Mouse (Mus musculus): Measurements from ENCODE around the gene Sema4a. TPM values are rescaled to one million over a fixed set of nuclear protein-coding genes. Genes with fewer than 3 reads are reported as not detected.

The Sema4a gene
- polyA plus RNA-seq, 1 experiment from 2014 or later, result 13.6 TPM

DNA sequence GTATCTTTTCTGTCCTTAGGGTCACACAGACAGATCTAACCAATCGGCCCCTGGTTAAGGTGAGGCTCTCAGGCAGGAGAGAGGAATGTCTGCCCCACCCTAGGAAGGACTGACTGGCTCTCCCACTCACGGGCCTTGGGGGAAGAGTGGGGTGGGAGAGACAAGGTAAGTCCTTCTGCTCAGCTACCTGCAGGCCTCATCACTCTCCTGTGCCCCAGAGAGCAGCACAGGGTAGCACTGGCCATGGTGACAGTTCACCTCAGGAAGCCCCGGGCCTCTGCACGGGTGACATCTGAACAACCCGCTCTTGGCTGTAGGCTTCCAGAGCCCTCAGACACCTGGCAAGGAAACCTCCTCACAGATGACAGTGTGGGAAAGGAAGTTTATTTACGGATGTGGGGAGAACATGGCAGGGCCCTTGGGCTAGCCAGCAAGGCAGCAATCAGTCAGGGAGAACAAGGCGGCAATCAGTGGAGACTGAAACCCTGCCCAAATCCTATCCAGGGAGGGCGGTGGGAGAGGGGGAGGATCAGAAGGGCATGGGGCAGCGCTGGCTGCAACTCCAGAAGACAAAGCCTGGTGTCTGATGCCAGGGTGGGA, 67.1 kb downstream of the Sema4a start:
- Histone ChIP-seq H3K9ac (no peak overlapping the region), H3K36me3 (peaks cover 15% of the 10 kb centered on the region), H3K4me3 (no peak overlapping the region), H3K27me3 (replicated peaks) (no peaks in the 10 kb centered on the region), H3K9me3 (no peaks in the 10 kb centered on the region), H3K27ac (no peak overlapping the region), H3K4me1 (0 out of 2 replicates have a peak, but pooled peaks cover 3% of the 10 kb centered on the region), H3K4me2 (replicated peaks) (no peak overlapping the region)
- ATAC-seq (ENCODE audit: low FRiP score, low read depth), result no peak
- WGBS, result 88% methylated on average over 9 of the region's 9 CpGs

Small RNA genes lying within 50 kb of the gene (microRNA-seq; reads per million reads assigned to microRNA genes)
- gene Mir7011, result not detected

Other genes starting within 250 kb of the Sema4a start
- 0.32 and 0.79 TPM in 2 replicates for gene Rhbg, start 206.5 kb downstream of the Sema4a start, polyA plus RNA-seq (2016; fragmentation: Nextera tagmentation; extraction: Ambion mirVana)
- gene Gm38392, start 174.0 kb downstream of the Sema4a start, polyA plus RNA-seq (2016; fragmentation: Nextera tagmentation; extraction: Ambion mirVana), result 0.27 TPM in 1 of 2 replicates, not detected in the other
- 9.4 and 12.9 TPM in 2 replicates for gene Tsacc, start 164.2 kb downstream of the Sema4a start, polyA plus RNA-seq (2016; fragmentation: Nextera tagmentation; extraction: Ambion mirVana)
- 593 and 606 TPM in 2 replicates for gene Cct3, start 164.1 kb downstream of the Sema4a start, polyA plus RNA-seq (2016; fragmentation: Nextera tagmentation; extraction: Ambion mirVana)
- gene Glmp, start 136.2 kb downstream of the Sema4a start, polyA plus RNA-seq (2016; fragmentation: Nextera tagmentation; extraction: Ambion mirVana), result 116 and 131 TPM in 2 replicates
- 1.6 and 2.0 TPM in 2 replicates for gene Tmem79, start 125.0 kb downstream of the Sema4a start, polyA plus RNA-seq (2016; fragmentation: Nextera tagmentation; extraction: Ambion mirVana)
- 78.4 and 80.5 TPM in 2 replicates for gene Smg5, start 124.9 kb downstream of the Sema4a start, polyA plus RNA-seq (2016; fragmentation: Nextera tagmentation; extraction: Ambion mirVana)
- 2.0 and 2.3 TPM in 2 replicates for gene Paqr6, start 96.6 kb downstream of the Sema4a start, polyA plus RNA-seq (2016; fragmentation: Nextera tagmentation; extraction: Ambion mirVana)
- gene Bglap3, start 88.4 kb downstream of the Sema4a start, polyA plus RNA-seq (2016; fragmentation: Nextera tagmentation; extraction: Ambion mirVana), result not detected in 2 replicates
- not detected in 2 replicates for gene Bglap2, start 82.5 kb downstream of the Sema4a start, polyA plus RNA-seq (2016; fragmentation: Nextera tagmentation; extraction: Ambion mirVana)
- not detected in 2 replicates for gene Bglap, start 76.7 kb downstream of the Sema4a start, polyA plus RNA-seq (2016; fragmentation: Nextera tagmentation; extraction: Ambion mirVana)
- gene Pmf1, start 50.9 kb downstream of the Sema4a start, polyA plus RNA-seq (2016; fragmentation: Nextera tagmentation; extraction: Ambion mirVana), result 75.9 and 79.7 TPM in 2 replicates
- gene Slc25a44, start 36.0 kb downstream of the Sema4a start, polyA plus RNA-seq (2016; fragmentation: Nextera tagmentation; extraction: Ambion mirVana), result 24.1 and 28.0 TPM in 2 replicates
- gene Lmna, start 48.8 kb upstream of the Sema4a start, polyA plus RNA-seq (2016; fragmentation: Nextera tagmentation; extraction: Ambion mirVana), result 27.6 and 27.9 TPM in 2 replicates
- gene Mex3a, start 71.2 kb upstream of the Sema4a start, polyA plus RNA-seq (2016; fragmentation: Nextera tagmentation; extraction: Ambion mirVana), result 41.9 and 43.3 TPM in 2 replicates
- 0.29 and 0.57 TPM in 2 replicates for gene Rab25, start 87.1 kb upstream of the Sema4a start, polyA plus RNA-seq (2016; fragmentation: Nextera tagmentation; extraction: Ambion mirVana)
- 143 and 145 TPM in 2 replicates for gene Lamtor2, start 91.9 kb upstream of the Sema4a start, polyA plus RNA-seq (2016; fragmentation: Nextera tagmentation; extraction: Ambion mirVana)
- 60.0 and 61.6 TPM in 2 replicates for gene Ubqln4, start 92.6 kb upstream of the Sema4a start, polyA plus RNA-seq (2016; fragmentation: Nextera tagmentation; extraction: Ambion mirVana)
- gene Ssr2, start 114.7 kb upstream of the Sema4a start, polyA plus RNA-seq (2016; fragmentation: Nextera tagmentation; extraction: Ambion mirVana), result 149 and 157 TPM in 2 replicates
- 186 TPM in 2 replicates for gene Arhgef2, start 144.8 kb upstream of the Sema4a start, polyA plus RNA-seq (2016; fragmentation: Nextera tagmentation; extraction: Ambion mirVana)
- not detected in 2 replicates for gene Rxfp4, start 192.0 kb upstream of the Sema4a start, polyA plus RNA-seq (2016; fragmentation: Nextera tagmentation; extraction: Ambion mirVana)
- 120 and 124 TPM in 2 replicates for gene Khdc4, start 224.6 kb upstream of the Sema4a start, polyA plus RNA-seq (2016; fragmentation: Nextera tagmentation; extraction: Ambion mirVana)